Mouse (Mus musculus) heart, postnatal 36 days (tissue): ENCODE data around the gene Gli2. TPM values are rescaled to one million over a fixed set of nuclear protein-coding genes. Genes with fewer than 3 reads are reported as not detected.

Source experiments
- DNase-seq, 2 experiments: peaks; one replicate each; pipeline ENCODE4 v3.0.0; 2021 to 2022
- intact Hi-C: fragments of 180-260 bp; cut with DNase I; formaldehyde crosslinking; loops from one replicate; pipeline ENCODE4 v1.15.1; 2025
- total RNA-seq, 2 experiments: library from RNA; stranded (reverse); gene quantifications; 2 replicates each; pipeline ENCODE4 v1.2.3; 2021

Gene Gli2
- total RNA-seq, result 1 to 10 TPM; 1.0 to 2.0 TPM

DNA sequence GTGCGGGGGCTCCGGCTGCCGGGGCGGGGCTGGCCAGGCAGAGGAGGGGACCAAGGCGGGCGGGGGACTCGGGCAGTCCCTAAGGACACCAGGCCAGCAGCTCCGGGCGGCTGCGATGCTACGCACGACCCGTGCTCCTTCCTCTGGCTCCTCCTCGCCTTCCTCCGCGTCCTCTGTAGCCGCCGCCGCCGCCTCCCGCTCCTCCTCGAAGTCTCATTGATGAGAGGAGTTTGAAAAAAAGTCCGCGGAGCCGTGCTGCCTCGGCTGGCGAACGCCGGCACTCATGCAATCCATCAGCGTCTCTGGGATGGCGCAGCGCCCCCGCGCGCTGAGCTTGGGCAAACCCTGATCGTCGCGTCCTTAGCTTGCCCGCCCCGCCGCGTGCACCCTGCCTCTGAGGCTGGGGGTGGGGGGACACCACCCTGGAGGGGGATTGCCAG is at the start of gene Gli2:
TSS of gene Gli2 (minus strand) at position 218 of the 440 bp plus-strand sequence.
- DNase-seq, result peak; percentile 78 to 83
- intact Hi-C loops, result loop anchor here (5.0 kb wide), 2 partner anchors 71 to 116 kb away; no protein-coding TSS in a partner anchor

DNA sequence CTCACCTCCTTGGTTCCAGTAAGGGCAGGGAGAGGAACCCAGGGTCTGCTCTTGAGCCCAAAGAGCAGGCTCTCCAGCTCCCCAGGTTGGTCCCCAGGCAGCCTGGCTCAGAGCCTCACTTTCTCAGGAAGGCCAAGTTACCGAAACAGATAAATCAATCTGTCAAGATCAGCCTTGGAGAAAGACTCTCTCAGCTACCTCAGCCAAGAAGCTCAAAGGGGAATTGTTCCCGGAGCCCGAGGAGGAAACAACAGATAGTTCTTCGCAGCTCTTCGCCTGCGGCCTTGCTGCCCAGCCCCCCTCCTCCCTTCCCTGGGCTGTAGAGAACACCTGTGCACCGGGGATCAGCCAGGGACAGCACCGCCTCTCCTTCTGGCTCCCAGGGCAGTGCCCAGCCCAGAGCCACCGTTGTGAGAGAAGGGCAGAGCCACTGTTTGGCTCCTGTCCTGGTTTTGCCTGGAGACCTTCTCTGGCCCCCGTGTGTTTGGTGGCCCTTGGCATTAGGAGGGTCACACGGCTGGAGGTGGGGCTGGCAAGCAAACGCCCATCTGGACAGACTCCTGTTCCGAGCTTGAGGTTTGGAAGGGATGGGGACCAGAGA is 44.6 kb upstream of the Gli2 start:
- intact Hi-C loops, result loop anchor here (5.0 kb wide), 1 partner anchor 109 kb away; no protein-coding TSS in a partner anchor
- no peak for DNase-seq

DNA sequence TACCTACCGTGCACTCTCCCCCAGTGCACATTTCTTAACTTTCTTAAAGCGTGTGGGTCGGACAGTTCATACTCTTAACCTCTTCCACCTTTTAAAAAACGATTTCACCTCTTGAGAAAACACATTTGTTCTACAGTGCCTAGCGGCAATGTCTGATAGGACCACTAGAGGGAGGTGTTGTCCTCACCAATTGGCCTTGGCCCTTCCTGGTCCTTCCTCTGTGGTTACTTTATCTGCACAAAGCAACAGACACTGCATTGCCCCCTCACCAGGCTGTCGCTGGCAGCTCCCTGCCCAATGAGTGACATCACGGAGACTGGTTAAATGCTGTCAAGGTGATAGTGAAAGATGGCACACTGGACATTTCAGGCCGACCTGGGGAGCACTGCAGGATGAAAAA is 40.3 kb upstream of the Gli2 start:
- peak; percentile 61 to 72 for DNase-seq
- intact Hi-C loops, result loop anchor here (1.0 to 5.0 kb wide), 3 partner anchors 154 to 389 kb away; no protein-coding TSS in a partner anchor

DNA sequence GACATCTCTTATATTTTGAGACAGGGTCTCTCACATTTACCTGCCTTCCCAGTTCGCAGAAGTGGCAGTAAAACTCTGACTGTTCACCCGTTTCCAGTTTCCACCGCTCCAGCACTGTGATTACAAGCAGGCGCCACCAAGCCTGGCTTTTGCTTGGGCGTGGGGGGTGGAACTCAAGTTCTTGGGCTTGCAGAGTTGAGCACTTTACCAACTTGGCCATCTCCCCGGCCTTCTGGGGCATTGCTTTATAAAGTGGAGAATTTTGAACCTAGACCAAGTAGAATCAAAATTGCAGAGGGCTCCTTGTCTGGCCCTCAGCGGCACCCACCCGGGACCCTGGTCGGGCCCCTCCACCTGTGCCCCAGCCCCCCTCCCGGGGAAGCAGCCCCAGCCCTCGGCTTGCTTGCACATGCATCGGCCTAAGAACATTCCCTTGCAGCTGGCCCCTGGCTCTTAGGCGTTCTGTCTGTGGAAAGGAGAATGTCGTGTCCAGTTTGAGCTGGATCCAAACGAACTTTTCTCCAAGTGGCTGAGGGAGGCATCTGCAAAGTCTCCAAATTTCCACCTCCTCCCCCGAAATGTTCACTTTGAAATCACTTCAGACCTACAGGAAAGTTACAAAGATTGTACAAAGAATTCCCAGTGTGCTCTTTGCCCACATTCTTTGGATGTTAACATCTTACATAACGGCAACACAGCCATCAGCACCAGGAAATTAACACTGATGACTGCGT is 36.6 kb upstream of the Gli2 start:
- no peak for DNase-seq
- intact Hi-C loops, result loop anchor here (5.0 to 10.0 kb wide), 5 partner anchors 157 to 587 kb away; no protein-coding TSS in a partner anchor

DNA sequence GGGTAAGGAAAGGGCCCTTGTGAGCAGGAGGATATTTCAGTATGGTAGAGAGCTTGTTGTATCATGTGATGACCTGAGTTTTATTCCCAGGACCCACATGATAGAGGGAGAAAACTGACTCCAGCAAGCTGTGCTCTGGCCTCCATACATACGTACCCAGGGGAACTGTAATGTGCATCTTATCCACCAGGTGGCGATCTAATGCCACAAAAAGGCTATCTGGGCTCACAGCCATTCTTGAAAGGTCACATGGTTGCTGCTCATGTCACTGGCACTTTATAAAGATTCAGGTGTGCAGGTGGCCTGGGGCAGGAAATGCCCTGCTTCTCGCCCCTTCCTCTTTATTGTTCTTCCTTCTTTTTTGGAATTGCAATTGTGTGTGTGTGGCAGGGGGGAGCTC is 34.1 kb upstream of the Gli2 start:
- intact Hi-C loops, result loop anchor here (5.0 to 10.0 kb wide), 3 partner anchors 375 to 590 kb away; no protein-coding TSS in a partner anchor

DNA sequence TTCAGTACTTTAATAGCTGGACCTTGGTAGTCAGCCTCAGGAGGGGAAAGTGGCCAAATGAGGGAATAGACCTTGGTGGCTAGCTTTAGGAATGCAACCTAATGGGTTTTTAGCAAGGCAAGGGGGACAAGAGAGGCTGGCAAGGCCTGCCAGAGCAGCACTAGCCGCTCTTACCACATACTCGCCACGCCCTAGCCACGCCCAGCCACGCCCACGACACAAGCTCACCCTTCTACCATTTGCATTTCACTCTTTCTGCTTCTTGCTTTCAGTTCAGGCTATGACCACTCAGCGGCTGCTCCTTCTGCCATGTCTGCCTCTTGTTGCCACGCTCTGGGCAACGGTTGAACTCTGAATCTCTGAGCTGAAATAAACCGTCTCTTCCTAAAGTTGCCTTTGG is 32.4 kb upstream of the Gli2 start:
- DNase-seq, result no peak
- intact Hi-C loops, result loop anchor here (5.0 to 10.0 kb wide), 3 partner anchors 377 to 592 kb away; no protein-coding TSS in a partner anchor

More for the DNA sequence above, 34.1 kb upstream of the Gli2 start:
- DNase-seq, result peak; percentile 83

DNA sequence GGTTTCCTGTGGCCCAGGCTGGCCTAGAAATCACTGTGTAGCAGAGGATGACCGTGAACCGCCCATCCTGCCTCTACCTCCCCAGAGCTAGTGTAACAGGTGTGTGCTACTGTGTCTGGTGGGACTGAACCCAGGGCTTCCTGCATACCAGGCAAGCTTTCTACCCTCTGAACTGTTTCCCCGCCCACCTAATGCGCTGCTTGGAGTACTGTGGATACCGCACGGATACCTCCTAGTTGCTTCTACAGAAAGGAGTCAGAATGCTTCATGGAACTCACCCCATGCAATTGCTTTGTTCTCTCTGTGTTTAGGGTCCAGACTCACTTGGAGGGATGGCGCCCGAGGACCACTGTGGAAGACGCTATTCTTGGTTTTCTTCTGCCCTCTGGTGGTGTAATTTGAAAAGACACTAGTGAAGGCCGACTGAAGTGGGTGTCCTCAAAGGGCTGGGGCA is 30.1 kb upstream of the Gli2 start:
- intact Hi-C loops, result loop anchor here (2.0 to 10.0 kb wide), 2 partner anchors 235 to 461 kb away; no protein-coding TSS in a partner anchor
- DNase-seq, result peak; percentile 41 to 51

DNA sequence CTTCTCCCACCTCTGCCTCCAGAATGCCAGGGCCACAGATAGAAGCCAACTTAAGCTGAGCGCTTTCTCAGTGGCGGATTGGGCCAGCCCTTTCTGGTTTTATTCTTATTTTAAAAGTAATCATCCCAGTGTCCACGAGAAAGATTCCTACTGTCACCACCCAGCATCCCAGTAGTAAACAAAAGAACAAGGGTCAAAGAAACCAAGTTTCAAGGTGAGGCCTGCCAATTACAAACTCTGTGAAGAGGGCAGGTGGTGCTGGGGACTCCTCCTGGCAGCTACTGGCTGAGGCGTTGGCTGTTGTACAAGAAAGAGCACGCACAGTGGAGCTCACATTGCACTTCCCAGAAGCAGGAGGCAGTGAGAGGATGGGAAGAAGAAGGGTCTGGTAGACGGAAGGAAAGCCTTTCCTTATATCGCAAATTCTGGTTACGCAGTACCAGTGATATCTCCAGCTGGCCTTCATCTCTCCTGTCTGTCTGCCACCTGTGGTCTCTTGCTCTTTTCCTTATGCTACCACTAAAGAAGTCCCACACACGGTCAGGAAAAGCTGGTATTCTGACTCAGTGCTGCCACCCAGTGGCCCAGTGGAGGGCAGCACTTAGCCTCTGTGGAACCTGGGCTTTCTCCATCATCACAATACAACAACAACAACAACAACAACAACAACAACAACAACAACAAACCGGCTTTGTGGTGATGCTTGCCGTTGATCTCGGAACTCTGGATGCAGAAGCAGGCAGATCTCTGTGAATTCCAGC is 29.0 kb upstream of the Gli2 start:
- intact Hi-C loops, result loop anchor here (1.0 to 10.0 kb wide), 3 partner anchors 234 to 462 kb away; no protein-coding TSS in a partner anchor
- peak; percentile 49 to 62 for DNase-seq

DNA sequence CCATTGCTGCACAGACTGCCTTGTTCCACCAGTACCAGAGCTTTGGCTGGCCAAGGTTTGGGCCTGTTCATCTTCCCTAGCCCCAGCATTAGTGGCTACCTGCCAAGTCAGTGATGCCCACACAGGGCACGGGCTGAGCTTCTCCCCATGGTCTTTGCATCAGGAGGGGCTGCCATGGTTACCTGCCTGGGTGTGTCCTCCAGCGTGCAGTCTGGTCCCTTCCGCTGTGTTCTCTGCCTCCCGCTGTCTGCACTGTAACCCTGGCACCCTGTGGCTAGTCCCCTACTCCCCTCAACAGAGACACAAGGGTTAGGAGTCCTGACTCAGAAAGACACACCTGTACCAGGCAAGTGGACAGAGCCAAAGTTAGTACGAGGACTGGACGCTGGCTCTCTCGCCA is 24.5 kb upstream of the Gli2 start:
- DNase-seq, result no peak
- intact Hi-C loops, result no loop called here

DNA sequence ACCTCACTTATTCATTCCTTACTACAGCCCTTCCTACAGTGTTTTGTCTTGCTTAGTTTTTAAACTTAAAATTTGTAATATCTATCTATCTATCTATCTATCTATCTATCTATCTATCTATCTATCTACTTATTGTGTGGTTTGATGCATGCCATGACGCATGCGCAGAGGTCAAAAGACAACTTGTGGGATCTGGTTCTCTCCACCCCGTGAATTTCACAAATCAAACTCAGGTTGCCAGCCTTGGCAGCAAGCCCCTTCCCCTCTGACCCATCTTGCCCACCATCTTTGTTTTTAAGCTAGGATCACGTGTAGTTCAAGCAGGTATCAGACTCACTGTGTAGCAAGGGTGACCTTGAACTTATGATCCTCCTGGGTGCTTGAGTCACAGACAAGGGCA is 22.9 kb upstream of the Gli2 start:
- intact Hi-C loops, result no loop called here
- DNase-seq, result no peak

DNA sequence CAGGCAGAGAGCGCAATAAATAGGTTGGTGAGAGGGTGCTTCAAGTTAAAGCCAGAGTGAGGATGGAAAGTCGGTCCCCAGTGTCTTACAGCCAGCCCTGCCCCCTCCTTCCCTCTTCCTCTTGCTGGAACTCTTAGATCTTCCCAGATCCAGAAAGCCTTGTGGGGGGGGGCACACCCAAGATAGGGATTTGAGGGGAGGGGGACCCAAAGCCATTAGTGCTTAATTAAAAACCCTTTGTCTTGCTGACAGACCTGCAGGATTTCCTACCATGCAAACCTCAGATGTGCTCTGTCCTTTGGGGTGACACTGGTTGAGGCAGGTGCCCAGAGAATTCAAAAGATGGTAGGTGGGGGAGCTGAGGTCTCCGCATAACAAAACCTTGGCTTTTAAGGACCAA is 22.5 kb upstream of the Gli2 start:
- intact Hi-C loops, result no loop called here
- no peak for DNase-seq

DNA sequence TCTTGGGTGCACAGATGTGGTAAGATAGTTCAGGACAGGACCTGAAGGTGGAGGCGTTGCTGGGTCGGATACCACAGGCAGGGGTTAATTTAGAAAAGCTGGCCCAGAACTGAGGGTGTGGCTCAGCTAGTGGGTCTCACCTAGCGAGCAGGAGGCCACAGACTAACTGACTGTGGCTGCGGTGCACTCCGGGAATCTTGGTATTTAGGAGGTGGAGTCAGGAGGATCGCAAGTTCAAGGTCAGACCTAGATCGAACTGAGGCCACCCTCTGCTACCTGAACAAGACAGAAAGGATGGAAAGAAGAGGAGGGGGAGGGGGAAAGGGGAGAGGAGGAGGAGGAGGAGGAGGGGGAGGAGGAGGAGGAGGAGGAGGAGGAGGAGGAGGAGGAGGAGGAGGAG is 22.1 kb upstream of the Gli2 start:
- intact Hi-C loops, result no loop called here
- no peak for DNase-seq

DNA sequence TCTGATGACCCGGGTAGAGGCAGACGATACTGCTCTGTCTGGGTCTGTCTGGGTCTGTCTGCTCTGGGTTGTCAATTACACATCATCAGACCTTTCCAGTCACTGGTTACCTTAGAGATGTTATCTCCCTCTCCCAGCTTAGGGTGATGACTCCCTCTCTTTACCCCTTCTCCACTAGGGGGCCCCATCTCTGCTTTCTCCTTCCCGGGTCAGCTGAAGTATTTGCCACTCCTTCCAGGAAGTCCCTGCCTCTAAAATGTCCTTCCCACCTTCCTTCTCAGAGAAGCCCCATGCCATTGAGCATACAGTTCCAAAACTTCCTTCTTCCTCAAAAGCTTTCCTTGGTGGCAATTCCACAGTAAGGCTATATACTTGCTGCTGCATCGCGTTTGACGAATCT is 21.5 kb upstream of the Gli2 start:
- DNase-seq, result no peak
- intact Hi-C loops, result no loop called here

DNA sequence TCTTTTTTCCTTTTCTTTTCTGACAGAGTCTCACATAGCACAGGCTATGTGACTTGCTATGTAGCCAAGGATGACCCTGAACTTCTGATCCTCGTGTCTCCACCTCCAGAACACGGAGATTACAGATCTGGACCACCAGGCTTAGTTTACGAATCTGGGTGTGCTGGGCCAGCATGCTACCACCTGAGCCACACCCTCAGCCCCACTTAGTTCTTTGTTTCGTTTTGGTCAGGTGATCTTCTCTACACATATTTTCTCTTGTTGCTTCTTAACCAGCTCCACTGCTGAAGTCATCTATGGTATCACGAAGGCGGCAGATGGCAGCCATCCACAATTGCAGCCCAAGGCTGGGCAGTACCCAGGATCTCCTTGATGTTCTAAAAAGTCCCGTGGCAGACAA is 20.5 kb upstream of the Gli2 start:
- intact Hi-C loops, result no loop called here
- DNase-seq, result no peak

DNA sequence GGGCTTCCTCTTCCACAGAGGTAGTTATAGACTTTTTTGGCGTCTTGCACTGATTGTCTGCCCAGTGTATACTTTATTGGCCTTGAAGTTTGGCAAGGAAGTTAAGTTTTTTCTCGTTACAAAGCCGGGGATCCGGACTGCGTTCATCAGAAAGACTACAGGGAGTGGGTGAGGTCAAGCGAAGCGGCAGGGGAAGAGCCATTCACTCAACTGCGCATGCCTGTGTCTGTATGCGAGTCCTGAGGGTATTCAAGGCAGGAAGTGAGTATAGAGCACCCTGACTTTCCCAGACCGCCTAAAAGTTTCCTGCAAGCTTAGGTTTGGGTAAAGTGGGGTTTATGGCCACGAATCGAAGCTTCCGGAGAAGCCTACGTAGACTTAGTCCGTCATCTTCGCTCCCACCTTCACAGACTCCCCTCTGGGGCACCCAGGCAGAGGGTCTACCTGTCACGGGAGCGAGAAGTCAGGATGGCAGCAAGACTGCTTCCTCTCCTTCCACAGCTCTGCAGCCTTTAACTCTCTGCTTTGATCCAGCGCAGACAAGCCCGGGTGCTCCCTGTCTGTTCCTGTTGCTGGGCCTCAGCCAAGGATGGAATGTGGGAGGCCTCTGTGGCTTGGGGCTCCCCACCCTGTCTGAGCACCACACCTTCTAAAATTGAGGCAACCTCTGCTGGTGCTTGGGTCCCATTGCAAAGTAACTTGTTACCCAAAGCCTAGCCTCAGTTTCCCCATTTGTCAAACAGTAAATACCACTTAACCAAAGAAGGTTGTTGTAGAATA is 11.7 kb upstream of the Gli2 start:
- no peak for DNase-seq
- intact Hi-C loops, result no loop called here

DNA sequence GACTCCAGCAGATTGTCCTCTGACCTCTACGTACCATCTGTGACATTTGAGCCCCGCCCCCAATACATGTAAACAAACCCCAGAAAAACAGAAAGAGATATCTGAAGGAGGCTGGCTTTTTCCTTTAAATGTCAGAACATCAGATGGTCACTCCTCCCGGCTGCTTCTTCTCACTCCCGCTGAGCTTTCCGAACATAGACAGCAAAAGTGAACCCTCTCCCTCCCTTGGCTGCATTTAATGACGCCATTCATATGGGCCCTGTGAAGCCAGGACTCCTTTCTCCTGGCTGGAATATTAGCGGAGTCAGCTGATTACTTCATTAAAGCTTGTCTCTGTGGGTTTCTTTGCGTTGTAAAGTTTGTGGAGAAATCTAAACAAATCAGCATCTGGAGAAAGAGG is 3.1 kb upstream of the Gli2 start:
- intact Hi-C loops, result no loop called here

DNA sequence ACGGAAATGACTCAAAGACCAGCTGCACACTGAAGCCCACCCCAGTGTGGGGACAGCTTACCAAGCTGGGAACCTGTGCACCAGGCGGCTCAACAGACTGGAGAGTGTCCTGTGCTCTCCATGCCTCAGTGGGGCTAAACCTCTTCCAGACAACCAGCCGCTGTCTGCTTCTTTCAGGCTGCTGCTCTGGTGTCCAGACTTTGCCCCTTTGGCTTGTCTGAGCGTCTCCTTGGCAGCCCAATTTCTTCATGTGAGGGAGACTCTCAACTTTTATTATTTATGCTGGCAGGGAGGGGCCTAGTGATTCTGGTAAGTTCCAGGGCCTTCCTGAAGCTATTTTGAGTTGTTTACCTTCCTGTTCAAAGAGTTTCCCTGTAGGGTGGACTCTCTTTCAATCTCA is 2.4 kb upstream of the Gli2 start:
- intact Hi-C loops, result no loop called here
- no peak for DNase-seq

More for the DNA sequence above, 3.1 kb upstream of the Gli2 start:
- DNase-seq, result no peak

DNA sequence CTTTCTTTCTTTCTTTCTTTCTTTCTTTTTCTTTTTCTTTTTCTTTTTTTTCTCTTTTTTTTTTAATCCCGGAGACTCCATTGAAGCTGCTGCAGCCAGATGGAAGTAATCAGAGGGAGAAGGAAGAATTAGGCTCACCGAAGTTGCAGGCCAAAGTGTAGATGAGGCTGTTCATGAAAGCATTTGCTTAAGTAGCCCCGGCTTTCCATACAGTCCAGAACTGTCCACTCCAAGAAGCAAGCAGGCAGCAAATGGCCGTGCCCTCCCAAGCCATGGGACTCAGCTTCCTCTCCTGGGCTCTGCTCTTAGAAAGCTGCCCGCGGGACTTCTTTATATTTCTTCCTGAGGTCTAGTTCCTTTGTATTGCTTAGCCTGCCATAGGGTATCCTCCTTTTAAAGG is 1.0 kb upstream of the Gli2 start:
- no peak for DNase-seq
- intact Hi-C loops, result loop anchor here (5.0 kb wide), 2 partner anchors 72 to 117 kb away; no protein-coding TSS in a partner anchor

DNA sequence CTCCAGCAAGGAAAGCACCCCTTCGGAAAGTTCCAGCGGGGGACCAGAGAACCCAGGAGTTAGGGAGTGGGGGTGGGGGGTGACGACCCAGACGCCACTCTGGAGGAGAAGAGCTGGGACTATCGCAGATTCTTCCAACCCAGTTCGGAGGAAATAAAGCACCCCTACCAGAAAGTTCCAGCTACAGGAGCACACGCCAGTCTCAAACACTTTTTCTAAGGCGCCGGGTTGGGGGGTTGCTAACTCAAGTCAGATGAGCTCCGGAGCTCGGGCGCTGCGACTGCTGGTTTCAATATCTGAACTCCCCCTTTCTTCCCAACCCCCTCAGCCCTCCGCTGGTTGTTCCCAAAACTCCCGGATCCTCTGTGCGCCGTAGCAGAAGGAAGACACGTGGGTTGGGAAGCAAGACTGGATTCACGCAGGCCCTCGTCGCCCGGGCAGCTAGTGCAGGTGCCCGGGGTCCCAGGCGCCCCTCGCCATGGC is 494 bp upstream of the Gli2 start:
- peak; percentile 20 to 31 for DNase-seq
- intact Hi-C loops, result loop anchor here (5.0 kb wide), 2 partner anchors 72 to 117 kb away; no protein-coding TSS in a partner anchor
